Mouse (Mus musculus): ENCODE results near the gene Olfr643. TPM values are rescaled to one million over a fixed set of nuclear protein-coding genes. Genes with fewer than 3 reads are reported as not detected.

Gene Olfr643
- polyA plus RNA-seq, 1 experiment from 2014 or later: not detected

DNA sequence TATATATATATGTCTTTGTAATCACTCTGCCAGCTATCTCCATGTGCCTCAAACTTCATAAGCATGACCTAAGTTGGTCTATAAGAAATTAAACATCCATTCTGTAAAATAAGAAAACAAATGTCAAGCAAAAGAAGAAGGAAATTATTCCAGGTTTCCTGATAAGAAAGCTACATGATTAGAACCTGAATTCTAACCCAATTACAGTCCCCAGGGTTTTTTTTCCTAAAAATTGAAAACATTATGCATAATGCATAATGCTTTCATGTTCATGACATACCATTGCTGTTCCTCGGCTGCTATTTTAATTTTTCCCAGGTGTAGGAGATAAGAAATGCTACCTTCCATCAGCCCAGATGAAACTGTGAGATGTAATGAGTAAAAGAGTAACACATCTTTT, 51.8 kb downstream of the Olfr643 start, which contains the start of gene Olfr645:
Olfr645 (minus strand) TSS at position 101 of the 400 bp plus-strand sequence.
- Histone ChIP-seq H3K4me2 (no peak within 1 kb of the TSS), H3K36me3 (no peaks in the 10 kb centered on the region), H3K4me3 (replicated peaks) (no peak within 1 kb of the TSS), H3K4me1 (no peaks in the 10 kb centered on the region), H3K9me3 (no peaks in the 10 kb centered on the region), H3K27me3 (replicated peaks) (no peaks in the 10 kb centered on the region), H3K9ac (no peak within 1 kb of the TSS), H3K27ac (no peak within 1 kb of the TSS)
- WGBS: 72% methylated on average over 1 of the region's 1 CpGs
- no peak for ATAC-seq (ENCODE audit: insufficient read depth, low FRiP score, low read depth)

DNA sequence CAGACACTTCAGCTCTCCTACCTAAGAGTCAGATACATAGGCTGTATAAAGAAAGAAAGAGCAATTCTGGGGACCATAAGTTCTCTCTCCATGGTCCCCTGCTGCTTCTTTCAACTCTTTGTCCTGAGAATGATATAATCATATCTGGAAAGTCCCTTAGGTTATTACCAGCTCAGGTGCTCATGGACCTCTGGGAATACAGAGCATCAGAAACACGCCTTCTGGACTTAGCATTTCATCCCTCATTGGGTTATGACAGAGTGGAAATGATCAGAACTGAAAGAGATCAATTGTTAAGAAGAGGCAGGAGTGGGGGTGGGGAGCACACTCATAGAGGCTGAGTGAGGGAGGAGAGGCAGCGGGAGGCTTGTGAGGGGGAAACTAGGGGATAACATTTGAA, 65.4 kb downstream of the Olfr643 start, which contains the start of gene Olfr644:
Olfr644 (minus strand) TSS at position 101 of the 400 bp plus-strand sequence.
- H3K9ac ChIP-seq: no peak within 1 kb of the TSS
- no peak within 1 kb of the TSS for H3K4me2 ChIP-seq
- H3K4me1 ChIP-seq: no peaks in the 10 kb centered on the region
- H3K27me3 ChIP-seq (replicated peaks): no peaks in the 10 kb centered on the region
- no peak for ATAC-seq (ENCODE audit: insufficient read depth, low FRiP score, low read depth)
- H3K36me3 ChIP-seq: no peaks in the 10 kb centered on the region
- WGBS: 74% methylated on average over 2 of the region's 2 CpGs
- H3K4me3 ChIP-seq (replicated peaks): no peak within 1 kb of the TSS
- H3K9me3 ChIP-seq: no peaks in the 10 kb centered on the region
- no peak within 1 kb of the TSS for H3K27ac ChIP-seq

DNA sequence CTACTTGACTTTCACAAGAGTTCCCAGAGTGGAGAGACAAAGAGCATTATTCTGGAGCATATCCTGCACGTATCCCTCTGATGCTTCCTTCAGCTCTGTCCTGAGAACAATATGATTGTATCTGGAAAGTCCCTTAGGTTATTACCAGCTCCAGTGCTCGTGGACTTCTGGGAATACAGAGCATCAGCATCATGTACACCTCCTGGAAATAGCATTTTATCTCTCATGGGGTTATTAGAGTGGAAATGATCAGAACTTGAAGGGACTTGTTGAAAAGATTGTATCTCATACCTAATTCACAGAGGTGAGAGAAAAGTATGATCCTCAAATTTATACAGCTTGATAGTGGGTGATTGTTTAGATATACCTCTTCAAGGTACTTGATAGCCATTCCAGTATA, 75.9 kb downstream of the Olfr643 start, which contains the start of gene 4930516K23Rik:
4930516K23Rik (minus strand) TSS at position 101 of the 400 bp plus-strand sequence.
- Histone ChIP-seq H3K9me3 (no peaks in the 10 kb centered on the region), H3K4me1 (no peaks in the 10 kb centered on the region), H3K4me2 (no peak within 1 kb of the TSS), H3K9ac (no peak within 1 kb of the TSS), H3K36me3 (no peaks in the 10 kb centered on the region), H3K27me3 (replicated peaks) (no peaks in the 10 kb centered on the region), H3K27ac (no peak within 1 kb of the TSS), H3K4me3 (replicated peaks) (no peak within 1 kb of the TSS)
- no peak for ATAC-seq (ENCODE audit: insufficient read depth, low FRiP score, low read depth)
- 46% methylated on average over 2 of the region's 2 CpGs for WGBS

DNA sequence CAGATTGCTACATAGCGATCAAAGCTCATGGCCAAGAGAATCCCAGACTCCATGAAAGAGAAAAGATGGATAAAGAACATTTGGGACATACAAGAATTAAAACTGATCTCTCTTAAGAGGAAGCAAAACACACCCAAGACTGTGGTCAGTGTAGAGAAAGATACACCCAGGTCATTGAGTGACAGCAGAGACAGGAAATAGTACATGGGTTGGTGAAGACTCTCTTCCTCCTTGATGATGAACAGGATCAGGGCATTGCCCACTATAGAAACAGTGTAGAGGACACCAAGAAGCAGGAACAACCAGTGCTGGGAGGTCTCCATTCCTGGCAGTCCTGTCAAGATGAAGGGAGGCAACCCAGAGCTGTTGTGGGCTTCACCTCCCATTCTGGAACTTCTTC, 78.0 kb downstream of the Olfr643 start:
- no peak overlapping the region for H3K4me2 ChIP-seq
- H3K36me3 ChIP-seq: no peaks in the 10 kb centered on the region
- H3K9me3 ChIP-seq: no peaks in the 10 kb centered on the region
- ATAC-seq (ENCODE audit: insufficient read depth, low FRiP score, low read depth): no peak
- H3K4me1 ChIP-seq: no peaks in the 10 kb centered on the region
- no peak overlapping the region for H3K4me3 ChIP-seq (replicated peaks)
- H3K9ac ChIP-seq: no peak overlapping the region
- no peaks in the 10 kb centered on the region for H3K27me3 ChIP-seq (replicated peaks)
- H3K27ac ChIP-seq: no peak overlapping the region
- WGBS: 79% methylated on average over 1 of the region's 1 CpGs

DNA sequence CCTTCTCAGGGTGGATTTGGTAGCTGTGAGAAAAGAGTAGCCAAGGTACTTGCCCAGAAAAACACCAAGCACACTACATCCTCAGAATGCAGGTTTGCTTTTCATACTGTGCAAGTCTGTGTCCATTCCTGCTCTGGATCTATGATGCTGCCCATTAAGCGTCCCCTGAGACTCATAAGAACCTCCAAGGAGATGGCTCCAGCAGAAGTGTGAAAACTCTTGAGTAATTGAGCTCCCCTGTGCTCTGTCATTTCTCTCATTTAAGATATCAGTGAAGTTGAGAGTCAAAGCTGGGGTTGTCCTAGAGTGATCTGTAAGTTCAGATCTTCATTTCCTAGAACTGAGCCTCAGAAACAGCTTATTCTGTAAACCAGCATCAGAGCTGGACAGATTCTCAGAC, 84.6 kb downstream of the Olfr643 start, which contains the start of gene Olfr642:
Olfr642 (minus strand) TSS at position 101 of the 400 bp plus-strand sequence.
- Histone ChIP-seq H3K9me3 (no peaks in the 10 kb centered on the region), H3K27me3 (replicated peaks) (no peaks in the 10 kb centered on the region), H3K36me3 (no peaks in the 10 kb centered on the region), H3K9ac (no peak within 1 kb of the TSS), H3K27ac (no peak within 1 kb of the TSS), H3K4me1 (no peaks in the 10 kb centered on the region), H3K4me3 (replicated peaks) (no peak within 1 kb of the TSS), H3K4me2 (no peak within 1 kb of the TSS)
- no peak for ATAC-seq (ENCODE audit: insufficient read depth, low FRiP score, low read depth)
- 54% methylated on average over 1 of the region's 1 CpGs for WGBS

DNA sequence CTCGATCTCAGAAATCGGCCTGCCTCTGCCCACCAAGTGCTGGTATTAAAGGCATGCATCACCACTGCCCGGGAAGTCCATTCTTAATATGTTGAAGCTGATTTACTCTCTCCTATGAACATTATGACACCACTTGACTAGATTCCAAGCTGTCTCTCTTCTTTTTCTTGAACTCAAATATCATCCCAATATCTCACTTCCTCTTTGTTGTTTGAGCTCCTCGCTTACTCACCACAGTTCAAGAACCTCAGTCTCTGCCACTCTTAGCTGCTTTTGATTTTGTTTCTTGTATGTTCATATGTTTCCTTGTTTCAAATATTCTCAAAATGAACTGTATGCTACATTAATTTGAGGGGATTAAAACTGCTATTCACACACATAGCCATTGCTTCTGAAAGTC, 86.5 kb downstream of the Olfr643 start:
- no peak overlapping the region for H3K9ac ChIP-seq
- H3K27ac ChIP-seq: no peak overlapping the region
- no peak overlapping the region for H3K4me2 ChIP-seq
- no peaks in the 10 kb centered on the region for H3K36me3 ChIP-seq
- no peaks in the 10 kb centered on the region for H3K27me3 ChIP-seq (replicated peaks)
- whole genome bisulfite sequencing: 82% methylated on average over 4 of the region's 4 CpGs
- no peaks in the 10 kb centered on the region for H3K4me1 ChIP-seq
- H3K9me3 ChIP-seq: no peaks in the 10 kb centered on the region
- no peak for ATAC-seq (ENCODE audit: insufficient read depth, low FRiP score, low read depth)
- no peak overlapping the region for H3K4me3 ChIP-seq (replicated peaks)

DNA sequence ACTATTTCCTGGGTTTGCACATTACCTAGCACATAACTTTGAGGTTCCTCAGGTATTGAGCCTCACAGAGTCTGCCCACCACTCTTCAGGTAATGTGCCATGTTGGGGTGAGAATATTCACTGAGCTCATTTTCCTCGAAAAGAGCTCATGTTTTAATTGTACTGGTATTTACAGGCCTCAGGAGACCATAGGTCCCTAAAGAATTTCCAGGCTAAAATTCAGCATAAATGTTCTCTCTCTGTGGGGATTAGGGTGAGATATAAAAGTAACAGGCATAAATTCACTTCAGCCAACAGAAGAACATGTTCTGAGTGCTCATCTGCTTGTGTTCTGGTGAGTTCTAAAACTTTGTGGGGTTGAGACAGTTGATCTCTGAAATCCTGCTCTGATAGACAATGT, 102.1 kb downstream of the Olfr643 start, which contains the start of gene Olfr641:
Olfr641 (plus strand) TSS at position 301 of the 400 bp plus-strand sequence.
- ATAC-seq (ENCODE audit: insufficient read depth, low FRiP score, low read depth): no peak
- no peaks in the 10 kb centered on the region for H3K36me3 ChIP-seq
- no peak within 1 kb of the TSS for H3K4me2 ChIP-seq
- H3K9me3 ChIP-seq: no peaks in the 10 kb centered on the region
- no peak within 1 kb of the TSS for H3K4me3 ChIP-seq (replicated peaks)
- no peak within 1 kb of the TSS for H3K27ac ChIP-seq
- H3K27me3 ChIP-seq (replicated peaks): no peaks in the 10 kb centered on the region
- no peak within 1 kb of the TSS for H3K9ac ChIP-seq
- no peaks in the 10 kb centered on the region for H3K4me1 ChIP-seq
- WGBS: 76% methylated on average over 1 of the region's 1 CpGs

DNA sequence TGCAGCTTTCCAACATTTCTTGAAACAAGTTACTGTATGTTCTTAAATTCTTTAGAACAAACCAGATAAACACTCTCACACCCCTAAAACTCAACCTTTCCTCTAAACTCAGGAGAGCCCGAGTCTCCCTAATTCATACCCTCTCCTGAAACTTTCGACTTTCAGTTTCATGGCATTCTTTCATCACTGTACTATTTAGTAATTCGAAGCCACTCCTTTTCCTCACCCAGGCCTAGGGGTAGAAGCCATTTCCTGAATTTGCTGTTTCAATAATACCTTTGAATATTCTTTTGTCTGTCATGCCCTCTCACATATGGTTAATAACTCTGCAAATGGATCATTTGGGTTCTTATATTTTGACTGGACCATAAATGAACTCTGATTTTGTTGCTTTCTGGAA, 110.2 kb downstream of the Olfr643 start:
- no peaks in the 10 kb centered on the region for H3K36me3 ChIP-seq
- WGBS: 78% methylated on average over 3 of the region's 3 CpGs
- H3K4me3 ChIP-seq (replicated peaks): no peak overlapping the region
- H3K9me3 ChIP-seq: no peaks in the 10 kb centered on the region
- H3K4me1 ChIP-seq: no peaks in the 10 kb centered on the region
- no peak overlapping the region for H3K4me2 ChIP-seq
- H3K27ac ChIP-seq: no peak overlapping the region
- no peak overlapping the region for H3K9ac ChIP-seq
- H3K27me3 ChIP-seq (replicated peaks): no peaks in the 10 kb centered on the region
- no peak for ATAC-seq (ENCODE audit: insufficient read depth, low FRiP score, low read depth)

DNA sequence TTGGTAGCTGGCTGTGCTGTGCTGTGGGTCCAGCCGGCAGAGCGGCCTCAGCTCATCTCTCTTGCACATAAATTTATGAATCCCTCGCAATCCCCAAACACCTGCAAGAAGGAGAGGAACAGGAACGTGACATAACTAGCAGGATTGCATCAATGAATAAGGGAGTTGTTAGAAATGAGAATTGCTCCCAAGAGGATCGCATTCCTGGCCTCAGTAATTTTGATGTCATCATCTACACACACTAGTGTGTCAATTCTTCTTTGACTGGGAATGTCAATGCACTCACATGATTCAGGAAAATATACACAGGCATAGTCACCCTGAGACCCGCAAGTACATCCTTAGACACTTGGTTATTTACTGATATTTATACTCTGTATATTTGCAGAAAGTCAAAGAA, 111.7 kb downstream of the Olfr643 start, which contains the start of gene Olfr640:
Olfr640 (minus strand) TSS at position 101 of the 400 bp plus-strand sequence.
- H3K4me1 ChIP-seq: no peaks in the 10 kb centered on the region
- H3K27ac ChIP-seq: no peak within 1 kb of the TSS
- no peaks in the 10 kb centered on the region for H3K27me3 ChIP-seq (replicated peaks)
- no peak within 1 kb of the TSS for H3K4me3 ChIP-seq (replicated peaks)
- H3K9me3 ChIP-seq: no peaks in the 10 kb centered on the region
- ATAC-seq (ENCODE audit: insufficient read depth, low FRiP score, low read depth): no peak
- no peak within 1 kb of the TSS for H3K4me2 ChIP-seq
- no peaks in the 10 kb centered on the region for H3K36me3 ChIP-seq
- 88% methylated on average over 6 of the region's 6 CpGs for WGBS
- no peak within 1 kb of the TSS for H3K9ac ChIP-seq

DNA sequence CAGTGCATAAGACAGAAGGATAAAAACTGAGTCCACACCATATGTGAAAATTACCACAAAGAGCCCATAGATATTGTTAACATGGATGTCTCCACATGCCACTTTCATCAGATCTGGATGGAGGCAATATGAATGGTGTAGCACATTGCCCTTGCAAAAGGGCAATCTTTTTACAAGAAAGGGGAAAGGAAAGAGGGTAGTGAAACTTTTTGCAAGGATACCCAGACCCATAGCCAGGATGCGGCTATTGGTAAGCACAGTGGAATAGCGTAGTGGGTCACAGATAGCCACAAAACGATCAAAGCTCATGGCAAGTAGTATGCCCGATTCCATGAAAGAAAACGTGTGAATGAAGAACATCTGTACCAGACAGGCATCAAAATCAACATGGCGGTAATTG, 115.6 kb downstream of the Olfr643 start:
- Histone ChIP-seq H3K4me3 (replicated peaks) (no peak overlapping the region), H3K27ac (no peak overlapping the region), H3K4me2 (no peak overlapping the region), H3K9ac (no peak overlapping the region), H3K27me3 (replicated peaks) (no peaks in the 10 kb centered on the region), H3K9me3 (no peaks in the 10 kb centered on the region), H3K36me3 (no peaks in the 10 kb centered on the region), H3K4me1 (no peaks in the 10 kb centered on the region)
- 89% methylated on average over 6 of the region's 6 CpGs for WGBS
- ATAC-seq (ENCODE audit: insufficient read depth, low FRiP score, low read depth): no peak

DNA sequence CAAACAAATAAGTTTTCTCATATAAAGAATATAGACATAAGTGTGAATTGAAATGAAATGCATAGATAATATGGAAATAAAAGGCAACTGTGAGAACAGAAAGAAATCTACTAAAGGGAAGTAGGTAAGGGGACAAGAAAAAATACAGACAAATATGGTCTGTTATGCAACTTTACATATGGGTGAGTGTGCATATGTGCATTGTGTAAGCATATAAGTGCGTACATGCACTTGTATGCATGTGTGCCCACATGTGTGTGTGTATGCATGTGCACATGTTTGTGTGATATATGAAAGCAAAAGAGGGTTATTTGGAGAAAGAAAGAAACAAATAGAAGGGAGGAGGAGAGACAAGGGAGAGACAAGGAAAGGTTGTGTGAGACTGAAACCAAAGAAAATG, 118.3 kb downstream of the Olfr643 start:
- Histone ChIP-seq H3K27ac (no peak overlapping the region), H3K9ac (no peak overlapping the region), H3K4me3 (replicated peaks) (no peak overlapping the region), H3K27me3 (replicated peaks) (no peaks in the 10 kb centered on the region), H3K36me3 (no peaks in the 10 kb centered on the region), H3K4me2 (no peak overlapping the region), H3K4me1 (no peaks in the 10 kb centered on the region), H3K9me3 (no peaks in the 10 kb centered on the region)
- 77% methylated on average over 1 of the region's 1 CpGs for WGBS
- no peak for ATAC-seq (ENCODE audit: insufficient read depth, low FRiP score, low read depth)

DNA sequence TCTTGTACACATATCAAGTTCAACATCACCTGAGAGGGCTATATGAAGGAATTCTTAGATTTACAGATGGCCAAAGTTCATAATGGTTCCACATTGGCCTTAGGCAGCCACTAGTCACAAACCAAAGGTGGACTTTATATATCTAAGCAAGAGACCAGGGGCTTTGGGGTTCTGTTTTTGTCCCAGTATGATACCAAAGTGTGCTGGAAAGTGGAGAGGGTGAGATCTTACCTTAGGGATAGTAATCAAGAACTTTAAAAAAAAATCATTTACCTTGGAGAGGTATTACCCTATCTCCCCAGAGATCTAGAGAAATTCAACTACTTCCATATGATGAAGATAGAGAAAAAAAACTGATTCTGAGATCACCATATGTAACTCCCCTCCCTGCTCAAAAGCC, 120.0 kb downstream of the Olfr643 start, which contains the start of gene Olfr639:
Olfr639 (minus strand) TSS at position 101 of the 400 bp plus-strand sequence.
- Histone ChIP-seq H3K27ac (no peak within 1 kb of the TSS), H3K4me3 (replicated peaks) (no peak within 1 kb of the TSS), H3K36me3 (no peaks in the 10 kb centered on the region), H3K27me3 (replicated peaks) (no peaks in the 10 kb centered on the region), H3K9ac (no peak within 1 kb of the TSS), H3K4me2 (no peak within 1 kb of the TSS), H3K4me1 (no peaks in the 10 kb centered on the region), H3K9me3 (no peaks in the 10 kb centered on the region)
- ATAC-seq (ENCODE audit: insufficient read depth, low FRiP score, low read depth): no peak

DNA sequence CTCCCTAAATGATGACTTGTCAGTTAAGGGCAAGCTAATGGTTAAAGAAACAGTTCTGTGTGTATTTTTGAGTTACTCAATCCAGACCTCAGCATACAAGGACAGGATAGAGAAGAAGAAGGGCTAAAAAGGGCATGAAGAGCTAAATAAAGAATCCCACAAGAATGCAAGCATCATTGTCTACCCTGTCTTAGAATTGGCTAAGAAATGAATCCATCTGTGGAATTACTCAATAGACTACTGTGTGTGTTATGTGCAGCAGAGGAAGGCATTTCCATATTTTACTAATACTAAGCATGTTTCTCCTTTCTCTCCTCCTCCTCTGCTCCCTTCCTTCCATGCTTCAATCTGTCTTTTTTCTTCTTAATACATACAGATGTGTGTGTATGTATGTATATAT, 138.1 kb downstream of the Olfr643 start:
- no peak for ATAC-seq (ENCODE audit: insufficient read depth, low FRiP score, low read depth)
- Histone ChIP-seq H3K4me1 (no peaks in the 10 kb centered on the region), H3K27me3 (replicated peaks) (no peaks in the 10 kb centered on the region), H3K4me3 (replicated peaks) (no peak overlapping the region), H3K9me3 (no peaks in the 10 kb centered on the region), H3K9ac (no peak overlapping the region), H3K4me2 (no peak overlapping the region), H3K36me3 (no peaks in the 10 kb centered on the region), H3K27ac (no peak overlapping the region)
